Mouse (Mus musculus) liver, embryonic 16.5 days (tissue): ENCODE measurements around the gene Kif24. TPM values are rescaled to one million over a fixed set of nuclear protein-coding genes. Genes with fewer than 3 reads are reported as not detected.

Experiments
- ATAC-seq: fragments of 200-750 bp; cut with Nextera tagmentation; 2 replicates; pipeline ENCODE4 v1.8.0; 2017; ENCODE audit warnings: low read depth, mild to moderate bottlenecking, moderate number of reproducible peaks, moderate library complexity
- H3K27ac ChIP-seq: fragments of 300-500 bp; sonication (generic); 2 replicates; pipeline ENCODE4 v1.5.1; 2014; ENCODE audit warnings: mild to moderate bottlenecking, low read length
- H3K27me3 ChIP-seq: fragments of 300-500 bp; sonication (generic); 2 replicates; pipeline ENCODE4 v1.6.1; 2014; ENCODE audit warnings: low read depth, low read length, mixed read lengths; ENCODE audit not compliant: control insufficient read depth, insufficient read depth
- H3K36me3 ChIP-seq: fragments of 300-500 bp; sonication (generic); 2 replicates; pipeline ENCODE4 v1.6.1; 2014; ENCODE audit warnings: mild to moderate bottlenecking; ENCODE audit not compliant: control insufficient read depth, insufficient read depth
- H3K4me1 ChIP-seq: fragments of 300-500 bp; sonication (generic); 2 replicates; pipeline ENCODE4 v1.6.1; 2014; ENCODE audit warnings: low read depth, low read length, mixed read lengths; ENCODE audit not compliant: control insufficient read depth
- H3K4me2 ChIP-seq: fragments of 300-500 bp; sonication (generic); 2 replicates; pipeline ENCODE4 v1.6.1; 2014; ENCODE audit warnings: low read depth, low read length, mixed read lengths
- H3K4me3 ChIP-seq: fragments of 300-500 bp; sonication (generic); 2 replicates; pipeline ENCODE4 v1.5.1; 2014; ENCODE audit warnings: low read depth, mild to moderate bottlenecking, low read length
- H3K9ac ChIP-seq: fragments of 300-500 bp; sonication (generic); 2 replicates; pipeline ENCODE4 v1.6.1; 2014; ENCODE audit warnings: low read depth, low read length
- H3K9me3 ChIP-seq: fragments of 300-500 bp; sonication (generic); replicated peaks from 2 replicates; pipeline ENCODE4 v1.6.1; 2016; ENCODE audit warnings: low read length; ENCODE audit not compliant: control insufficient read depth
- WGBS: fragments of 180-500 bp; shearing (Covaris S2); extraction: QIAGEN DNeasy Blood & Tissue Kit; methylation state at CpG from one replicate; pipeline ENCODE4 v1.1.7; 2014; ENCODE audit not compliant: insufficient replicate concordance; 5-methylcytosine and 5-hydroxymethylcytosine counted together
- polyA plus RNA-seq: library from polyadenylated mRNA; unstranded; fragments of >200 nt; fragmentation: Nextera tagmentation; extraction: Ambion mirVana; gene quantifications from 2 replicates; pipeline ENCODE4 v1.2.1, GENCODE M21; 2015

Gene Kif24
- polyA plus RNA-seq, 1 experiment from 2014 or later, result 4.9 TPM

GRCm38 (mm10) chr4:41460690-41461089, 4.0 kb downstream of the Kif24 start:
- WGBS, result 93% methylated on average over 1 of the region's 1 CpGs
- H3K36me3 ChIP-seq, result no peaks in the 10 kb centered on the region
- H3K27me3 ChIP-seq, result no peaks in the 10 kb centered on the region
- no peak overlapping the region for H3K4me3 ChIP-seq
- H3K27ac ChIP-seq, result no peak overlapping the region
- H3K4me2 ChIP-seq, result no peak overlapping the region
- peaks cover 16% of the 10 kb centered on the region for H3K4me1 ChIP-seq
- H3K9ac ChIP-seq, result no peak overlapping the region
- no peak for ATAC-seq
- no peaks in the 10 kb centered on the region for H3K9me3 ChIP-seq

- H3K4me2 ChIP-seq, result no peak overlapping the region
- no peak overlapping the region for H3K4me3 ChIP-seq
- no peaks in the 10 kb centered on the region for H3K4me1 ChIP-seq
- H3K27ac ChIP-seq, result no peak overlapping the region
- H3K27me3 ChIP-seq, result no peaks in the 10 kb centered on the region
- no peaks in the 10 kb centered on the region for H3K9me3 ChIP-seq
- ATAC-seq, result no peak
- no peaks in the 10 kb centered on the region; the same call in 1 of the 2 replicates for H3K36me3 ChIP-seq
- no peak overlapping the region for H3K9ac ChIP-seq
- 80% methylated on average over 3 of the region's 3 CpGs for WGBS
Measured at GRCm38 (mm10) chr4:41447595-41447994, 17.1 kb downstream of the Kif24 start.

- Histone ChIP-seq H3K9me3 (no peaks in the 10 kb centered on the region), H3K4me2 (no peak overlapping the region), H3K27ac (no peak overlapping the region), H3K4me1 (no peaks in the 10 kb centered on the region), H3K36me3 (no peaks in the 10 kb centered on the region), H3K27me3 (no peaks in the 10 kb centered on the region), H3K9ac (no peak overlapping the region), H3K4me3 (no peak overlapping the region)
- 64% methylated on average over 4 of the region's 4 CpGs for WGBS
- ATAC-seq, result no peak
Measured at GRCm38 (mm10) chr4:41442790-41443302, 21.8 kb downstream of the Kif24 start.

GRCm38 (mm10) chr4:41438931-41439330, 25.8 kb downstream of the Kif24 start:
- no peaks in the 10 kb centered on the region for H3K27me3 ChIP-seq
- ATAC-seq, result no peak
- H3K36me3 ChIP-seq, result no peaks in the 10 kb centered on the region
- H3K9ac ChIP-seq, result no peak overlapping the region
- no peak overlapping the region for H3K4me2 ChIP-seq
- 76% methylated on average over 5 of the region's 5 CpGs for WGBS
- H3K4me3 ChIP-seq, result no peak overlapping the region
- H3K9me3 ChIP-seq, result no peaks in the 10 kb centered on the region
- no peak overlapping the region for H3K27ac ChIP-seq
- no peaks in the 10 kb centered on the region for H3K4me1 ChIP-seq

- Histone ChIP-seq H3K4me2 (no peak overlapping the region), H3K9me3 (no peaks in the 10 kb centered on the region), H3K9ac (no peak overlapping the region), H3K4me3 (no peak overlapping the region), H3K27me3 (no peaks in the 10 kb centered on the region), H3K27ac (no peak overlapping the region), H3K4me1 (no peaks in the 10 kb centered on the region), H3K36me3 (no peaks in the 10 kb centered on the region)
- no peak for ATAC-seq
Measured at GRCm38 (mm10) chr4:41416966-41417365, 47.7 kb downstream of the Kif24 start.

- Histone ChIP-seq H3K27ac (no peak overlapping the region), H3K36me3 (no peaks in the 10 kb centered on the region), H3K27me3 (no peaks in the 10 kb centered on the region), H3K4me3 (no peak overlapping the region), H3K9me3 (no peaks in the 10 kb centered on the region), H3K4me1 (no peaks in the 10 kb centered on the region), H3K4me2 (no peak overlapping the region), H3K9ac (no peak overlapping the region)
- 83% methylated on average over 1 of the region's 1 CpGs for WGBS
- ATAC-seq, result no peak
Measured at GRCm38 (mm10) chr4:41409341-41409740, 55.3 kb downstream of the Kif24 start.

- no peak for ATAC-seq
- H3K4me3 ChIP-seq, result no peak overlapping the region
- H3K9me3 ChIP-seq, result no peaks in the 10 kb centered on the region
- no peak overlapping the region for H3K27ac ChIP-seq
- H3K36me3 ChIP-seq, result no peaks in the 10 kb centered on the region
- H3K4me1 ChIP-seq, result no peaks in the 10 kb centered on the region
- H3K27me3 ChIP-seq, result no peaks in the 10 kb centered on the region
- H3K4me2 ChIP-seq, result no peak overlapping the region
- 79% methylated on average over 2 of the region's 2 CpGs for WGBS
- no peak overlapping the region for H3K9ac ChIP-seq
Measured at GRCm38 (mm10) chr4:41407353-41407752, 57.3 kb downstream of the Kif24 start.

- Histone ChIP-seq H3K4me2 (no peak overlapping the region), H3K4me3 (no peak overlapping the region), H3K4me1 (no peaks in the 10 kb centered on the region), H3K36me3 (no peaks in the 10 kb centered on the region), H3K9ac (no peak overlapping the region), H3K27me3 (no peaks in the 10 kb centered on the region), H3K27ac (no peak overlapping the region), H3K9me3 (no peaks in the 10 kb centered on the region)
- 82% methylated on average over 9 of the region's 9 CpGs for WGBS
- ATAC-seq, result no peak
Measured at GRCm38 (mm10) chr4:41406597-41406996, 58.1 kb downstream of the Kif24 start.

- H3K9me3 ChIP-seq, result no peaks in the 10 kb centered on the region
- H3K36me3 ChIP-seq, result no peaks in the 10 kb centered on the region; the same call in none of the 2 replicates
- H3K27me3 ChIP-seq, result no peaks in the 10 kb centered on the region
- 67% methylated on average over 5 of the region's 5 CpGs for WGBS
- no peak for ATAC-seq
- no peak overlapping the region for H3K4me2 ChIP-seq
- no peak overlapping the region for H3K4me3 ChIP-seq
- no peaks in the 10 kb centered on the region for H3K4me1 ChIP-seq
- no peak overlapping the region for H3K9ac ChIP-seq
- no peak overlapping the region for H3K27ac ChIP-seq
Measured at GRCm38 (mm10) chr4:41401573-41401972, 63.1 kb downstream of the Kif24 start.
